Mouse (Mus musculus): ENCODE measurements around the gene Orai3. TPM values are rescaled to one million over a fixed set of nuclear protein-coding genes. Genes with fewer than 3 reads are reported as not detected.

The Orai3 gene
- total and polyA plus RNA-seq, 3 experiments: 37.5 to 47.2 TPM; not detected in 1

DNA sequence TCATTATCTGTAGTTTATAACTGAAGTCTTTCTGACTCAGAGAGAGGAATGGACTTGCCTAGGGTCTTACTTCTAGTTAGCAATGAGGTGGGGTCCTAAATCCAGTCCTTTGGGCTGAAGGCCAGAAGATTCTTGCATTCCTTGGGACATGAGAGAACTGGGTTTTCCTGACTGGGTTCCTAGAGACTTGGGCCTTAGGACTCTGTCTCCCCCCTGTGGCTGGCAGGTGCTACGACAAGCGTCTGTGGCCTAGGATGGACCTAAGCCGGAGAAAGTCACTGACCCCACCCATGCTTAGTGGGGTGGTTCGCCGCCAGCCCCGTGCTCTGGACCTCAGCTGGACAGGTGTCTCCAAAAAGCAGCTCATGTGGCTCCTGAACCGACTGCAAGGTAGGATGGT is 8.6 kb upstream of the Orai3 start (continued):
- TF ChIP-seq KAT2A (conservative IDR thresholded peaks at IDR 0.05; ENCODE audit: low read depth, low read length) (no peak), POLR2AphosphoS2 (IDR thresholded peaks at IDR 0.05; ENCODE audit: low read length) (no peak), NRF1 (IDR thresholded peaks at IDR 0.05; ENCODE audit: insufficient read depth, low read depth, low read length, poor library complexity, severe bottlenecking) (no peak)

DNA sequence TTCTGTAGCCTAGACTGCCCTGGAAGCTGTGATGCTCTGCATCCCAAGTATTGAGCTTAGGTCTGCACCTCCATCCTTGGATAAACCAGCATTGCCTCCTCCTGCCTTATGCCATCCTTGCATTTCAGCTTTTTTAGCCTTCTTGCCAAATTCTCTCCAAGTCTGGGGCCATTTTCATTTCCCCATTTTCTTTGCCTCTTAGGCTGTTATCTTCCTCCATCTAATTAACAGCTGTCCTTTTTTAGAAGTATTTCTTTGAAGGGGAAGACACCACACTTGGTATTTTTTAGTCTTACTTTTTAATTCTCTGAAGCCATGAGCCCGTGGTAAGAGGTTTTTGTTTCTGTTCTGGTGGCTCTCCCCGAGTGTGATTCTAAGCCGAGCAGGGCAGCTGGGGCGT is 6.0 kb upstream of the Orai3 start:
- Histone ChIP-seq H3K9ac (ENCODE audit: control insufficient read depth, low read depth, low read length, poor library complexity, severe bottlenecking) (no peak overlapping the region), H3K27me3 (ENCODE audit: control insufficient read depth in 1 of 2, insufficient read depth in 2 of 2, low read length in 2 of 2) (no peaks in the 10 kb centered on the region), H3K79me2 (ENCODE audit: control insufficient read depth, insufficient read depth, low read length, poor library complexity) (peaks cover 12% of the 10 kb centered on the region), H3K4me3 (ENCODE audit: control insufficient read depth in 1 of 2, insufficient read depth in 1 of 2, low read depth in 2 of 2, low read length in 2 of 2) (no peak overlapping the region), H3K36me3 (ENCODE audit: control insufficient read depth in 1 of 2, insufficient read depth in 2 of 2, low read length in 2 of 2) (peaks cover 0 to 28% of the 10 kb centered on the region in 2 experiments; a peak in 2 of 4 replicates), H3K27ac (ENCODE audit: control insufficient read depth, low read depth, low read length) (no peak overlapping the region), H3K4me1 (ENCODE audit: control insufficient read depth in 1 of 2, insufficient read depth in 2 of 2, low read length in 2 of 2) (peaks cover 18 to 37% of the 10 kb centered on the region in 2 experiments), H3K9me3 (replicated peaks; ENCODE audit: insufficient read depth, low read length) (no peaks in the 10 kb centered on the region)
- TF ChIP-seq GATA1 (IDR thresholded peaks at IDR 0.05; ENCODE audit: low read depth, low read length): peak; percentile 68
- peak in 1 of 2 experiments; percentile 12; a peak in 1 of 4 replicates for TF ChIP-seq EP300 (IDR thresholded peaks at IDR 0.05; ENCODE audit: low read depth in 1 of 2, low read length in 2 of 2)
- no peak for TF ChIP-seq MYC (IDR thresholded peaks at IDR 0.05; ENCODE audit: low read depth, low read length)
- peak; percentile 55; the same call in 1 of the 2 replicates for TF ChIP-seq SIN3A (IDR thresholded peaks at IDR 0.05; ENCODE audit: low read length)
- no peak for TF ChIP-seq GABPA (IDR thresholded peaks at IDR 0.05; ENCODE audit: low read depth, low read length)
- TF ChIP-seq ETS1 (IDR thresholded peaks at IDR 0.05; ENCODE audit: low read depth, low read length): peak; percentile 61
- peak; percentile 46 for DNase-seq (ENCODE audit: low read depth, low spot score)

DNA sequence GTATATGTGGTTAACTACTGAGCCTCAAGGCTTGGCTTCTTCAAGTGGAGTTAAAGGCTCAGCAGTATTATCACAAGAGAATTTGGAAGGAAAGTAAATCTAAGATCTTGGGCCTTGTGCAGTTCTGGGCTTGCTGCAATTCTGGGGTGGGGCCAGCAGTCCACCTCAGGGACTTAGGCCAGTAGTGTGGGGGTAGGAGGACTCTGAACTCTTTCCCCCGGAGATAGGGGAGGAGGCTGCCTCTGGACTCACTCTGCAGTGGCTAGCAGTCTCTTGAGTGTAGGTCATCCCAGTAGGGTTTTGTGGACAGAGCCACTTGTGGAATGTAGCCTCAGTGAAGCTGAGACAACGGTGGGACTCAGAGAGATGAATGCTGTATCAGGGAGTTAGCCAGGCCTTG is 3.9 kb upstream of the Orai3 start:
- no peak overlapping the region for H3K9ac ChIP-seq (ENCODE audit: control insufficient read depth, low read depth, low read length, poor library complexity, severe bottlenecking)

More for the DNA sequence above, 3.9 kb upstream of the Orai3 start:
- Histone ChIP-seq H3K79me2 (ENCODE audit: control insufficient read depth, insufficient read depth, low read length, poor library complexity) (peaks cover 22% of the 10 kb centered on the region), H3K4me1 (ENCODE audit: control insufficient read depth in 1 of 2, insufficient read depth in 2 of 2, low read length in 2 of 2) (peaks cover 8 to 26% of the 10 kb centered on the region in 2 experiments), H3K9me3 (replicated peaks; ENCODE audit: insufficient read depth, low read length) (no peaks in the 10 kb centered on the region), H3K4me3 (ENCODE audit: control insufficient read depth in 1 of 2, insufficient read depth in 1 of 2, low read depth in 2 of 2, low read length in 2 of 2) (no peak overlapping the region), H3K27ac (ENCODE audit: control insufficient read depth, low read depth, low read length) (no peak overlapping the region), H3K27me3 (ENCODE audit: control insufficient read depth in 1 of 2, insufficient read depth in 2 of 2, low read length in 2 of 2) (no peaks in the 10 kb centered on the region), H3K36me3 (ENCODE audit: control insufficient read depth in 1 of 2, insufficient read depth in 2 of 2, low read length in 2 of 2) (peaks cover 0 to 19% of the 10 kb centered on the region in 2 experiments; a peak in 2 of 4 replicates)
- TF ChIP-seq TAL1 (IDR thresholded peaks at IDR 0.05; ENCODE audit: low read length) (no peak), E2F4 (IDR thresholded peaks at IDR 0.05; ENCODE audit: borderline replicate concordance, low read depth, low read length) (no peak), MEF2A (IDR thresholded peaks at IDR 0.05; ENCODE audit: extremely low read depth, insufficient replicate concordance, low read depth, low read length, poor library complexity, severe bottlenecking) (no peak), CTCF (IDR thresholded peaks at IDR 0.05 in 2 of 3, conservative IDR thresholded peaks at IDR 0.05 in 1 of 3; ENCODE audit: control insufficient read depth in 1 of 3, insufficient read depth in 1 of 3, low read depth in 2 of 3, low read length in 3 of 3, poor library complexity in 1 of 3, severe bottlenecking in 1 of 3) (no peak), NELFE (IDR thresholded peaks at IDR 0.05; ENCODE audit: low read depth, low read length) (no peak), USF2 (IDR thresholded peaks at IDR 0.05; ENCODE audit: borderline replicate concordance in 1 of 2, insufficient read depth in 1 of 2, low read depth in 1 of 2, low read length in 2 of 2) (no peak), ETS1 (IDR thresholded peaks at IDR 0.05; ENCODE audit: low read depth, low read length) (no peak), MAZ (IDR thresholded peaks at IDR 0.05; ENCODE audit: low read depth, low read length) (no peak), RCOR1 (IDR thresholded peaks at IDR 0.05; ENCODE audit: low read depth, low read length) (no peak), GABPA (IDR thresholded peaks at IDR 0.05; ENCODE audit: low read depth, low read length) (no peak), KAT2A (conservative IDR thresholded peaks at IDR 0.05; ENCODE audit: low read depth, low read length) (no peak), EP300 (IDR thresholded peaks at IDR 0.05; ENCODE audit: low read depth in 1 of 2, low read length in 2 of 2) (no peak), HCFC1 (IDR thresholded peaks at IDR 0.05; ENCODE audit: low read depth, low read length) (no peak)
- no peak for DNase-seq (ENCODE audit: low read depth, low spot score)
